Mouse (Mus musculus) stomach, postnatal 0 days (tissue): ENCODE measurements around the gene Lkaaear1.

Experiments used
- CTCF ChIP-seq: IDR thresholded peaks from 2 replicates; pipeline ENCODE4 v1.5.1; 2016; ENCODE audit warnings: antibody characterized with exemption, low read depth, mild to moderate bottlenecking, moderate library complexity
- EP300 ChIP-seq: optimal IDR thresholded peaks from 2 replicates; pipeline ENCODE3; 2016; ENCODE audit warnings: antibody characterized with exemption

DNA sequence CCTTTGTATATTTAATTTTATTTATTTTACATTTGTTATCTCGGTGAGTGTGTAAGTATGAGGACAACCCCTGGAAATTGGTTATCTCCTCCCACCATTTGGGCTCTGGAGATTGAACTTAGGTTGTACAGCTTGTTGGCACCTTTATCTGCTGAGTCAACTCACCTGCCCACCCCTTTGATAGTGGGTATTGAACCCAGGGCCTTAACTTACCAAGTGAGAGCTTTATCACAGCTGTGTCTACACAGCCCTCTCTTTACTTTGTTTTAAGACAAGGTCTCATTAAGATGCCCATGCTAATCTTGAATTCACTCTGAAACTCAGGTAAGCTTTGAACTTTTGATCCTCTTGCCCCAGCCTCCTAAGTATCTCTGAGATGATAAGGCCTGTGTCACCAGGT lies 16.3 kb downstream of the Lkaaear1 start:
- no peak for TF ChIP-seq EP300
- TF ChIP-seq CTCF: no peak
